Mouse (Mus musculus): ENCODE measurements around the gene Apbb2. TPM values are rescaled to one million over a fixed set of nuclear protein-coding genes. Genes with fewer than 3 reads are reported as not detected.
"Not testable (repeated sequence)": the region's sequence is repeated elsewhere in the genome, so short reads cannot be mapped to it uniquely, and the experiment has no call there.

Apbb2 gene
- total RNA-seq, 4 experiments from 2014 or later: 61.2 to 89.9 (median 81.5) TPM

GRCm38 (mm10) chr5:66279650-66280049 lies 338.9 kb downstream of the Apbb2 start:
- no peak for DNase-seq

DNA sequence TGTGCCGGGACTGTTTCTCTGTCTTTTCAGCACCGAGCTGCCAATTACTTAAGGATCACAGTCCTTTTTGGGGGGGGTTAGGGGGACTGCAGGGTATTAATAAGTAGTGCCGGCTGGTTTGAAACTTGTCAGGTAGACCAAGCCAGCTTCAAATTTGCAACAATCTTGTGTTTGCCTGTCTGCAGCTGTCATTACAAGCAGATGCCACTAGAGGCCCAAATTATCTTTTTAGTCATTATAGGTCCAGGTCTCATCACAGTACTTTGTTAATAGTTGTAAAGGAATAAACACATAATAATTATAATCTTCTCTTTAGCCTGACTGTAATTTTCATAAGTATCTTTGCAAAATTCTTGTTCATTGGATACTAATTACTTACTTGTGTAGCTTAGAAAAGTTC lies 344.2 kb downstream of the Apbb2 start:
- no peak for DNase-seq

- DNase-seq: no peak
These were observed 347.4 kb downstream of the Apbb2 start for GRCm38 (mm10) chr5:66271141-66271540.

DNA sequence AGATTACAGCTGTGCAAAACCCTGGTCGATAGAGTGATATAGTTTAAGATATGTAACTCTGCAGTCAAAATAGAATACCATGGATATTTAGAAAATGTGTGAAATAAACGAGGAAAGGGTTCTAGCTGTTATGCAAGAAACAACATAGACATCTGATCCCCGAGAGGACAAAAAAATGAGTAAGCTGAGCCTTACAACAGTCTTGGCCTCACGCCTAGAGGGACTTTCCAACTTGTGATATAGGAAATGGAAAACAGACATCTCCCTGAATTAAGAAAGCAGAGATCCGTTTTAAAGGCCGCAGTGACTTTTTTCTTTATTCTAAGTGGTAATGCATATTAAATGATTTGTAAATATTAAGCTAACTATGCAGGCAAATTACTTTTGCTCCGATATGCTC lies 349.0 kb downstream of the Apbb2 start:
- DNase-seq: peak; percentile 27

DNA sequence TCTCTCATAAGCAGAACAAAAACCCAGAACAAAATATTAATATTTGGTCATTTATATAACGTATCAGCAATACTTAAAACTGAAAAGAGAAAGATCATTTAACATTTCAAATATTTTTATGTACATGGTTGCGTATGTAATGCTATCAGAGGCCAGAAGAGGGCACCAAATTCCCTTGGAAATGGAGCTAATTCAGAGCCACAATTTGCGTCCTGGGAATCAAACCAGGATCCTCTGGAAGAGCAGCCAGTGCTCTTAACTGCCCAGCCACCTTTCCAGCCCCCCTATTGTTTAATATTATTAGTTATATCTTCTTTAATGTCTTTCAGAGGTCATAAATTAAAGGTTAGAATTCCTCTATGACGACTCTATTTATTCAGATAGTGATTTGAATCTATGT lies 355.2 kb downstream of the Apbb2 start:
- no peak for DNase-seq

DNA sequence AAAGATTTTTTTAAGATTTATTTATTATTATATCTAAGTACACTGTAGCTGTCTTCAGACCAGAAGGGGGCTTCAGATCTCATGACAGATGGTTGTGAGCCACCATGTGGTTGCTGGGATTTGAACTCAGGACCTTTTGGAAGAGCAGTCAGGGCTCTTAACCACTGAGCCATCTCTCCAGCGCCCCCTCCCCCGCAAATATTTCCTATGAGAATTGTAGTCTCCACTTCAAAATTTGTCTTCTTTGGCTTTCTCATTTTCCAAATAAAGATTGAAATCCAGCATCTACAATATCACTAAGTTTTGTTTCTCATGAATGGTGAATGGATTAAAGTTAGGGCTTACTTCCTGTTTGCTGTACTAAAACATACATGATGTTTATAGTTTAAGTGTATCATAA lies 356.1 kb downstream of the Apbb2 start:
- DNase-seq: no peak

DNA sequence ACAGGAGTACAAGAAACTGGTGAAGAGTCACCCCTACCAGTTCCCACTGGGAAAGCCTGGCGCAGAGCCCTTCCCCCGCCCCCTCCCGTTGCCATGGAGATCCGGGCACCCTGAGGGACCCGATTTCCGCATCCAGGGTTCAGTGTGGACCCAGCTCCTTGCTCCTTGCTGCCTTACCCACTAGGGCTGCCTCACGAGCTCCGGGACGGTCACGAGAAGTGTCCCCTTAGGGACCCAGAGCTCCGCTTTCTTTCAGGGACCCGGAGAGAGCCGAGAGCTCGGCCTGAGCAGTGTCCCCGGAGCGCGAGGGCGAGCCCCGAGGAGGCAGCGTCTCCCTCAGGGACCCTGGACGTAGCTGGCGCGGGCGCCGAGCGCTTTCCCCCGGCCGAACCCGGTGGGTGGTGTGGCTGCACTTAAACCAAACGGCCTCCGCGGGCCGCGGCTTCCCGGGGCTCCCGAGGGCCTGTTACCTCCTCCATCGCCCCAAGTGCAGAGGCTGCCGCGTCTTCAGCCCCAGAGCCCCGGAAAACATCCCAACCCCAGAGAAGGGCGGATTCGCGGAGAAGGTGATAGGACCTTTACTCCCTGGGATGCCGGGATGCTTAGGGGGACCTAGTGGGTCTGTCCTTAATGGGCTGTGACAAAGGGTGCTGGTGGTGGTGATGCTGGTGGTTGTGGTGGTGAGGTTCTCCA lies 358.7 kb downstream of the Apbb2 start, which contains the start of gene Nsun7:
Nsun7 (plus strand) TSS at position 142 of the 693 bp plus-strand sequence.
- peak; percentile 77 for DNase-seq

DNA sequence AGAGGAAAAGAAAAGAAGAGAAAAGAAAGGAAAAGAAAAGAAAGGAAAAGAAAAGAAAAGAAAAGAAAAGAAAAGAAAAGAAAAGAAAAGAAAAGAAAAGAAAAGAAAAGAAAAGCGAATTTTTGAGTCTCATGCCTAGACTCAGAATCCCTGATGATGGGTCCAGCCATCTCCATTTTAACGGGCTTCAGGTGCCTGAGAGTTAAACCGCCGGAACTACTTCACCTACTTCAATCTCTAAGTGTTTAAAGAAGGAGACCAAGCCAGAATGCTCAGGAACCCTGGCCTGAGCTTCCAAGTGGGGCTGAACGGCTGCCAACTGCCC lies 359.2 kb downstream of the Apbb2 start:
- DNase-seq: not testable (repeated sequence)

DNA sequence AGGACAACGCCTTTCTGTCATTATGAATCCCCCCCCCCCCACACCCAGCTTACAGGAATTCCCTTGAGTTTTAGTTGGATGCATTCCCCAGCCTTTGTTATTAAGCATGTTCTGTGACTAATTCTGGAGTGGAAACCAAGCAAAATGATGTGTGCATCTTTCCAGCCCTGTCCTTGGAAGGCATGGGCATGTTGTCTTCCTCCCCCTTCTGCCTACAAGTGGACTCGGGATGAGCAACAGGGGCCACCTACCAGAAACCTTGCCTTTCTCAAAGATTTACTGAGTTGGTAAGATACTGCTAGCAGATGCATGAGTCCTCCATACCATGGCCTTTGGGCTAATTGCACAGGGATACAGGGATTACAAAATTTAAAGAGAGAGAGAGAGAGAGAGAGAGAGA lies 359.6 kb downstream of the Apbb2 start:
- no peak for DNase-seq

DNA sequence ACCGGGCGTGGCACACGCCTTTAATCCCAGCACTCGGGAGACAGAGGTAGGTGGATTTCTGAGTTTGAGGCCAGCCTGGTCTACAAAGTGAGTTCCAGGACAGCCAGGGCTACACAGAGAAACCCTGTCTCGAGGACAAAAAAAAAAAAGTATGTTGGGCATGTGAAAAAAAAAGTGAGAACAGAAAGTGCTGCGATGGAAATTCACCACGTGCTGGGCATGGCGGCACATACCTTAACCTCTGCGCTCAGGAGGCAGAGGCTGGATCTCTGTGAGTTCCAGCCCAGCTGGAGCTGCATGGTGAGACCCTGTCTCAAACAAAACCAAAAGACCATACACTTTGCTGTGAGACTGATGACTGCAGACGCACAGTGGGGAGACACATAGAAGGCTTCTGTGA lies 363.5 kb downstream of the Apbb2 start:
- DNase-seq: no peak

GRCm38 (mm10) chr5:66253219-66253618 lies 365.4 kb downstream of the Apbb2 start:
- DNase-seq: no peak

Other genes starting within 250 kb of the Apbb2 start
- 100 to 1,000 TPM in 2 of 4 experiments, 10 to 100 TPM in 2; 74.1 to 210 (median 151) TPM for gene Uchl1, start 57.3 kb upstream of the Apbb2 start, total RNA-seq (2022)
- 100 to 1,000 TPM in 1 of 4 experiments, 10 to 100 TPM in 3; 68.6 to 110 (median 87.5) TPM for gene Limch1, start 127.0 kb upstream of the Apbb2 start, total RNA-seq (2022)